Mouse (Mus musculus): Measurements from ENCODE around the gene Cnrip1. TPM values are rescaled to one million over a fixed set of nuclear protein-coding genes. Genes with fewer than 3 reads are reported as not detected.
"Not testable (repeated sequence)": the region's sequence is repeated elsewhere in the genome, so short reads cannot be mapped to it uniquely, and the experiment has no call there.

Gene Cnrip1
- 125 and 128 TPM in 2 replicates for polyA plus RNA-seq (2012; rRNA removed)

GRCm38 (mm10) chr11:17051545-17052475 lies at the start of gene Cnrip1, which contains the start of gene Plek:
Gene Cnrip1, plus strand, starts transcription at chr11:17051586.
Gene Plek, minus strand, starts transcription at chr11:17052381.
- DNase-seq (ENCODE audit: extremely low spot score in 1 of 2, low spot score in 1 of 2), result peak; percentile 72 to 88

GRCm38 (mm10) chr11:17002739-17003373 lies 48.5 kb upstream of the Cnrip1 start:
- DNase-seq (ENCODE audit: extremely low spot score in 1 of 2, low spot score in 1 of 2), result no peak

DNA sequence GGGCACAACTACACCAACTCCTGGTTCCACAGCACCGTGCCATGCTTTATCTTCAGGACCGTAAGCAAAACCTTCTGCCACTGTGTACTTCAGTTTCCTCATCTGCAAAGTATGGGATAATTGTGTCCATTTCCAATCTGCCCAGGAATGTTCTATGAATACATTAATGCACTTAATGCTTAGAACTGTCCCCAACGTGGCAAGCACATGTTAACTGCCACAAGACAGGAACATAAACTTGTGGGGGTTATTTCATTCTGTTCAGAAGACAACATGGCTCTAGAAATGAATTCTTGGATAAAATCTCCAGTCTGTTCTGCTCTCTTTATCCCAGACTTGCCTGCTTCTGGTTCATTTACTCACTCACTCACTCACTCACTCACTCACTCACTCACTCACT lies 47.6 kb upstream of the Cnrip1 start:
- no peak for DNase-seq (ENCODE audit: extremely low spot score in 1 of 2, low spot score in 1 of 2)

DNA sequence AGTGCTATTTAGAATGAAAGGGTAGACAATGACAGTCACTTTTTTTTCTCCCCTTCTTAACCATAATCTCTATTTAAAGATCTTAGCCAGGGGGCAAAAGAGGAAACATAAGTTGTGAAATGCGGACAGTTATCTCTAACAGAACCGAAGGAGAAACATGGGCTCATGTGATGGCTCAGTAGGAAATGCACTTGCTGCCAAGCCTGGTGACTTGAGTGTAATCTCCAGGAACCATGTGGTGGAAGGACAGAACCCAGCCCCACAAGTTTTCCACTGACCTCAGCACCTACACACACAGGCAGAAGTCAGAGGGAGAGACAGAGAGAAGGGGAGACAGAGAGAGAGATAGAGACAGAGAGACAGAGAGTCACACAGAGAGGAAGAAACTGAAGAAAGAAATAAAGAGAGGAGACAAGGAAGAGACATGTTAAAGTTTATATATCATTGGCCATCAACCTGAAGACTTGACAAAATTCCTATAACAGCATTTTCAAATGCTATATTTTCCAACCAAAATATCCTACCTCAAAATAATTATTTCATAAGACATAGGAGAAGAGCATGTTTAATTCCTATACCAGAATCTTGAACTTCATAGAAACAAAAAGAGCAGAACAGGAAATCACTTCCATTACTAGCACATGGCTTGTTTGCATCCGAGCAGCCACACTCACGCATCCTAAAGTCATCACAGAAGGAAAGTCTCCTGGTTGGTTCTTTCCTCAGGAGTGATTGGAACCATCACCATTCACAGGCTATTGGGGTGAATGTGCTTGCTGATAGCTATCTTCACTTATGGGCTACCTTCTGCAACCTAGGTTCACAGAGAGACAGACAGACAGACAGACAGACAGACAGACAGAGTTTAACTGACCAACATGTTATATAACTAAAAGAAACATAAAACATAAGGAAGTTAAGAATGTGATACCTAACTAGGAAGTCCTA lies 46.2 kb upstream of the Cnrip1 start:
- no peak for DNase-seq (ENCODE audit: extremely low spot score in 1 of 2, low spot score in 1 of 2)

DNA sequence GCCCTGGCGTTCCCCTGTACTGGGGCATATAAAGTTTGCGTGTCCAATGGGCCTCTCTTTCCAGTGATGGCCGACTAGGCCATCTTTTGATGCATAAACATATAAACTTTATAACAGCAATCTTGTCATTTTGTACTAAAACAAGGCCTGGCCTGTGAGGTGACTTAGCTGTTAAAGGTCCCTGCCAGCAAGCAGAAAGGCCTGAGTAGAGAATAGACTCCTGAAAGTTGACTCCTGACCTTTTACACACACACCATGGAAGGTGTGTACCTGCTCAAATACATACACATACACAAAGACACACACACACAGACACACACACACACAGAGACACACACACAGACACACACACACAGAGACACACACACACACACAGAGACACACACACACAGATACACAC lies 44.9 kb upstream of the Cnrip1 start:
- DNase-seq (ENCODE audit: extremely low spot score in 1 of 2, low spot score in 1 of 2), result not testable (repeated sequence)

DNA sequence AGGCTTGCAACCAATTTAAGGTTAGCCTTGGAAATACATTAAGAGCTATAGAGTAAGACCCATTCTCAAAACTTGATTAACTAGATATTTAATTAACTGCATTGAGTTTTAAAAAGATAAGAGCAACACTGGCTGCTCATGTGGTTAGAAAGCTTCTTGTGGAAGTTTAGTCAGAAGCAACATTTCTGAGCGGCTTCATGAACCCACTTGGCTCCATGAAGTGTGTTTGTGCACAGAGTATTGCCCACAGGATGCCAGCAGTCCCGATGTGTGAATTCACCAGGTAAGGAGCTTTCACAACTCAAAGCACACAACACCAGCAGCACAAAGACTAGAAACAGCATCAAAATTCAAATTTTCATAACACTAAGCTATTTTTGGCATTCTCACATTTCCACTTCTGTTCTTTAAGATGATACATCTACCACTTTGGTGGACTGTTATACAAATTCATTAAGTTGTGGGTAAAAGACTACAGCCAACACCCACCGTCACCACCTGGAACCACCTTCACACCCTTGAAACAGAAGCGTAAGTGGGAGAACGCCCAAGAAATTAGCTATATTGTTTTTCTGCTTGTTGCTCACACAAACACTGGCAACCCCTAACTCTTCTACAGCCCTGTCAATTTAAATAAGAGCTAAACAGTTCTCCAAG lies 43.7 kb upstream of the Cnrip1 start:
- no peak for DNase-seq (ENCODE audit: extremely low spot score in 1 of 2, low spot score in 1 of 2)

- no peak for DNase-seq (ENCODE audit: extremely low spot score in 1 of 2, low spot score in 1 of 2)
Measured at GRCm38 (mm10) chr11:17008498-17008941, 42.9 kb upstream of the Cnrip1 start.

- DNase-seq (ENCODE audit: extremely low spot score in 1 of 2, low spot score in 1 of 2), result no peak
Measured at GRCm38 (mm10) chr11:17012948-17013347, 38.4 kb upstream of the Cnrip1 start.

DNA sequence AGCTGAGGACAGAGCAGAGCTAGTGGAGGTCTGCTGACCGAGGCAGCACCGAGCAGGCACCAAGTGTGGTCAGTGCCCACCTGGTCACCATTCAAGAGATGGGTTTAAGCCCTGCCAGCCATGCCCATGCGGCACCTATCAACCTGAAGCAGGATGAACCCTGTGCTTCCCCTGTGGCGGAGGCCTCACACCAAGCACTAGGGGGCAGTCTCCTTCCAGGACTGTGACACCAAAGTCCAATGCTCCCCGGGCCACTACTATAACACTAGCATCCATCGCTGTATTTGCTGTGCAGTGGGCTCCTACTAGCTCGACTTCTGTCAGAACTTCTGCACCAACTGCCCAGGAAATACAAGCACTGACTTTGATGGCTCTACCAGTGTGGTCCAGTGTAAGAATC lies 32.1 kb upstream of the Cnrip1 start:
- DNase-seq (ENCODE audit: extremely low spot score in 1 of 2, low spot score in 1 of 2), result no peak

DNA sequence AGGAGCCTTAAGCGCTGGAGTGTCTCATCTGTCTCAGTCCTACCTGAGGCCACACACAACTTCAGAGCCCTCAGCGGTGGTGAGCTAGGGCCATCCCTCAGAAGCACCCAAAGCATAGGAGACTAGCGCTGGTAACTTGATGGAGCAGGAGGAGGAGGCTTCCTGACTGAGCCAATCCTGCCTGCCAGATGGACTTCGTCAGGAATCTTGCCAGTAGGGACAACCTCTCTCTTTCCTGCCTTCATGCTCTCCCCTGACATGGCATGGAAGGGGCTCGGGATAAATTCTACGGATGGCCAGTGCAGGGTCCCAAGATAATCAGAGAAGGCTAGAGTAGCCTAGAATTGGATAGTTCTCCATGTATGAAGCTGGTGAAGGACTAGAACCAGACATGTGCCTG lies 28.2 kb upstream of the Cnrip1 start:
- DNase-seq (ENCODE audit: extremely low spot score in 1 of 2, low spot score in 1 of 2), result no peak

- no peak for DNase-seq (ENCODE audit: extremely low spot score in 1 of 2, low spot score in 1 of 2)
Measured at GRCm38 (mm10) chr11:17023984-17024383, 27.4 kb upstream of the Cnrip1 start.

DNA sequence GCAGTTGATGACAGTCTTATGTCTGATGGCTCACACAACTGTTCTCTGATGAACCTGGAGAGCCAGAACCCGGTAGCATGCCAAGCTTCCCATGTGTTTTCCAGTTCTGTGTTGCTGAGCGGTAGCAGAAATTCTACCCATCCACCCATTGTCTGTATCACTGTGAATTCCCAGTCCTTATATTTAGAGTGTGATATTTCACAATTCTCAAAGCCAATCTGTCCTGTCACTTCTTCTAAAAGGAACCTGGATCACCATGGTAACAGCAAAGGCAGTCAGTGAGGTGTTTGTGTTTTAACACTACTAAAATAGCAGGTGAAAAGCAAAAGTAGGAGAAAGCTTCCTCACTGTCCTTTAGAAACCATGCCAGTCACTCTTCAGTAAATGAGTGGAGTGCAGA lies 5.6 kb upstream of the Cnrip1 start:
- DNase-seq (ENCODE audit: extremely low spot score in 1 of 2, low spot score in 1 of 2), result peak; percentile 70 to 71

DNA sequence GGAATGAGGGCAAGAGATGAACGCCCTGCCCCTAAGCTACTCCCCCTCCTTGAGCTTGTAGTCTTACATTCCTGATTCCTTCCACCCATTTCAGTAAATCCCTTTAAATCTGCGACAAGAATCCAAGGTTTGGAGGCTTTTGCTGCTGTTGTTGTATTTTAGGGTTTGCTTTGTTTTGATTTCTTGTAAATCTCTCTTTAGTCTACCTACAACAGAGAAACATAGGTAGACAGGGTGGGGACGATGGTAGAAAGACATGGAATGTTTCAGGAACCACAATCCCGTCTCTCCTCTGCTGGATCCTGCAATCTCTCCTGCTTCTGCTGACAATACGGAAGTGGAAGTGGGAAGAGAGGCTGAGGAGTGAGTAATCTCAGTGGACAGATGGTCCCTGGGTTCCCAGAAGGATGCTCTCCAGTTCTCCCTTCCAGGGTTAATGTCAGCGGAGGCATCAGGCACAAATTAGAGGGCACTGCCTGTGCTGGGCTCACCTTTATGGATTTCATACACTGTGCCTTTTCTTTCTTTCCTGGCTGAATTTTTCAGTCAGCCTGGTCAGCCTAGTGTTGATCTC lies 1.2 kb downstream of the Cnrip1 start:
- DNase-seq (ENCODE audit: extremely low spot score in 1 of 2, low spot score in 1 of 2), result peak in 1 of 2 experiments; percentile 56

DNA sequence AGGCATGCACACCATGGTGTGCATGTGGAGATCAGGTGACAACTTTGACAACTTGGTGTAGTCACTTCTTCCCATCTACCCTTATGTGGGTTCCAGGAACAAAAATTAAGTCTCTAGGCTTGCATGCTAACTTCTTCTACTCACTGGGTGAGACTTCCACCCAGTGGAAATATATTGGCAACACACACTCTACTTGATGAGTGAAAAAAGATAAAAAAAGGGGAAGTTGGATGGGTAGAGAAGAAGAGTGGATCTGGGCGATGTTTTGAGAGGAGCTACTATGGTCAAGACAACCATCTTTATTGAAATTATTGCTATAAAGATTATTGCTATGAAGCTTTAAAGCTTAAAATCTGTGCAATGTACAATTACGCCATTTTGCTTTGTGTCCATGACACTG lies 18.0 kb downstream of the Cnrip1 start:
- DNase-seq (ENCODE audit: extremely low spot score in 1 of 2, low spot score in 1 of 2), result not testable (repeated sequence)

GRCm38 (mm10) chr11:17075656-17076055 lies 24.3 kb downstream of the Cnrip1 start:
- no peak for DNase-seq (ENCODE audit: extremely low spot score in 1 of 2, low spot score in 1 of 2)

DNA sequence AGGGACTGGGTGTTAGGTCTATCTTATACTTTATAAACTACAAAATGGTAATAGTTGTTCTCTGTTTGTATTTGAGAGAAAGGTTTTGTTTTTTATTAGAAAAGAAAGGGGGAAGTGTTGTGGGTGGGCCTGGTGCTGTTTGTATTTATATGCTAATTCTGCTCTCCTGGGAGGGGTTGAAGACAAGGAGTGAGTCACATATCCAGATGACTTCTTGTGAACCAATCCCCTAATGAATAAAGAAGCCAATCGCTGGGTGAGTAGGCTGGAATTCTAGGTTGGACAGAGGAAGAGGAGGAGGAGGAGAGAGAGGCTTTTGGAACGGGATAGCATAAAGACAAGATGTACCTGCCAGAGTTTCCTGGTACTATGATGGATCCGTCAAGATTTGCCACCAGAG lies 30.7 kb downstream of the Cnrip1 start:
- DNase-seq (ENCODE audit: extremely low spot score in 1 of 2, low spot score in 1 of 2), result no peak

DNA sequence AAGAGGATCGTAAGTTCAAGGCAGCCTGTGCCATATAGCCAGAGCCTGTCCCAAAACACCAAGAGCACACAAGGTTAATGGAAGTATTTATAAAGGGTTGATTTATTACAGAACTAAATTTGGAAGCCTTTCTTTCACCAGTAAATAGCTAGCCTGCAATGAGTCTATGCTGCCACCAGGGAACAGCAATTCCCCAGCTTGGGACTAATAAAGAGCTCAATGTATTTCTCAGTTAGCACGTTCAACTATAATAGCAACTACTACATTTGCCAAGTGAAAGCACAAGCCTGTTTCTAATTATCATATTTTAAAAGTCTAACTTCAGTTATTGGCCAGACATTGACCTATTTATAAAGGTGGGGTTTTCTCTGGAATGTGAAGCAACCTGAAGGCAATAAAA lies 31.6 kb downstream of the Cnrip1 start:
- DNase-seq (ENCODE audit: extremely low spot score in 1 of 2, low spot score in 1 of 2), result peak in 1 of 2 experiments; percentile 63

- DNase-seq (ENCODE audit: extremely low spot score in 1 of 2, low spot score in 1 of 2), result no peak
Measured at GRCm38 (mm10) chr11:17083455-17083854, 32.1 kb downstream of the Cnrip1 start.

- DNase-seq (ENCODE audit: extremely low spot score in 1 of 2, low spot score in 1 of 2), result peak; percentile 28 to 70
Measured at GRCm38 (mm10) chr11:17083866-17084265, 32.5 kb downstream of the Cnrip1 start.

GRCm38 (mm10) chr11:17086106-17086505 lies 34.7 kb downstream of the Cnrip1 start:
- DNase-seq (ENCODE audit: extremely low spot score in 1 of 2, low spot score in 1 of 2), result peak in 1 of 2 experiments; percentile 12

All from frontal cortex, adult 2 months (tissue).